Mouse (Mus musculus) neural tube, embryonic 12.5 days (tissue): ENCODE measurements around the gene Zfp955a. TPM values are rescaled to one million over a fixed set of nuclear protein-coding genes. Genes with fewer than 3 reads are reported as not detected.
A peak's percentile ranks its signal among the peaks of the same experiment; 100 is the strongest.
"Not testable (repeated sequence)": the region's sequence is repeated elsewhere in the genome, so short reads cannot be mapped to it uniquely, and the experiment has no call there.

ENCODE experiments used
- ATAC-seq: fragments of 200-750 bp; cut with Nextera tagmentation; 2 replicates; pipeline ENCODE4 v1.8.0; 2017; ENCODE audit warnings: low read depth, mild to moderate bottlenecking, moderate TSS enrichment, moderate library complexity; ENCODE audit not compliant: low FRiP score
- H3K27ac ChIP-seq: fragments of 300-500 bp; sonication (generic); 2 replicates; pipeline ENCODE4 v1.5.1; 2016
- H3K27me3 ChIP-seq: fragments of 300-500 bp; sonication (generic); replicated peaks from 2 replicates; pipeline ENCODE4 v1.6.1; 2016; ENCODE audit warnings: mild to moderate bottlenecking
- H3K36me3 ChIP-seq: fragments of 300-500 bp; sonication (generic); 2 replicates; pipeline ENCODE4 v1.6.1; 2016; ENCODE audit warnings: mild to moderate bottlenecking
- H3K4me1 ChIP-seq: fragments of 300-500 bp; sonication (generic); 2 replicates; pipeline ENCODE4 v1.6.1; 2016
- H3K4me2 ChIP-seq: fragments of 300-500 bp; sonication (generic); replicated peaks from 2 replicates; pipeline ENCODE4 v1.6.1; 2016; ENCODE audit warnings: mild to moderate bottlenecking
- H3K4me3 ChIP-seq: fragments of 300-500 bp; sonication (generic); 2 replicates; pipeline ENCODE4 v1.5.1; 2016
- H3K9ac ChIP-seq: fragments of 300-500 bp; sonication (generic); 2 replicates; pipeline ENCODE4 v1.6.1; 2016; ENCODE audit warnings: mild to moderate bottlenecking
- H3K9me3 ChIP-seq: fragments of 300-500 bp; sonication (generic); 2 replicates; pipeline ENCODE4 v1.6.1; 2016; ENCODE audit warnings: mild to moderate bottlenecking
- WGBS: fragments of 180-500 bp; shearing (Covaris S2); methylation state at CpG from one replicate; pipeline ENCODE4 v1.1.7; 2016; 5-methylcytosine and 5-hydroxymethylcytosine counted together
- polyA plus RNA-seq: library from polyadenylated mRNA; unstranded; fragments of >200 nt; fragmentation: Nextera tagmentation; extraction: Ambion mirVana; gene quantifications from 2 replicates; pipeline ENCODE4 v1.2.1, GENCODE M21; 2016

The Zfp955a gene
- polyA plus RNA-seq = 17.7 and 21.3 TPM in 2 replicates

DNA sequence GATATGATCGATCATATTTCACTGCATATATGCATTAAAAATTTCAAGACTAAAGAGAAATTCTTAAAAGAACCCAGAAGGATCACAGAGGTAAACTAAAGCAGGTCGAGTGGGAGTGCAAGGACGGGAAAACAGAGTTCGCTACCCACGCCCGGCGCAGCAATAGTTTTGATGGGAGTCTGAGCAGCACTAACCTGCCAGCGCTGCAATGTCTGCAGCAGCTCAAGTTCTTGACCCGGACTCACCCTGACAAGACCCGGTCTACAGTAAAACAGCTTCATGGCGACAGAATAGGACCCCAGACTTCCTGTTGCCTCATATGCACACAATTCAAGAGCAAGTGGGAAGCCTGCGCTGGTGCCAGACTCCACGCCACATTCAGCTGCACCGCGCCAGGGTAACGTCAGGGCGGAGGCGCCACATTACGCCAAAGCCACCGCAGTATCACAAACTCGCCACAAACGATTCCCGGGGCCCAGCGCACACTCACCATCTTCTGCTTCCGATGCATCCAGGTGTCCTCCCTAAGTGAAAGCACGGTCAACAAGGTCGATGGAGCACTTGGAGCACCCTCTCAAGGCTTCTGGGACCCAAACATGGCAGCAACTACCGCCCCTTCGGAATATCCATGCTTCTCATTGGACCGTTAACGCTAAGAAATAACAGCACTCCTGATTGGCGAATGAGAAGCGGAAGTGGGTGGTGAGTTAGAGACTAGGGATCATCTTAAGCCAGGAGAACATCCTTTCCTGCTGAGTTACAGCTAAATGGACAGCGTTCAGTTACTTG lies at the start of gene Zfp955a:
Gene Zfp955a (minus strand): TSS at position 616 of the 789 bp plus-strand sequence.
- H3K27ac ChIP-seq, H3K9ac ChIP-seq, H3K27me3 ChIP-seq, H3K36me3 ChIP-seq, H3K4me1 ChIP-seq, H3K4me3 ChIP-seq, H3K9me3 ChIP-seq: not testable (repeated sequence)
- WGBS = 25% methylated on average over 1 of the region's 34 CpGs
- peak within 1 kb of the TSS; percentile 32; the same call in 1 of the 2 replicates for H3K4me2 ChIP-seq
- ATAC-seq = peak; percentile 99

DNA sequence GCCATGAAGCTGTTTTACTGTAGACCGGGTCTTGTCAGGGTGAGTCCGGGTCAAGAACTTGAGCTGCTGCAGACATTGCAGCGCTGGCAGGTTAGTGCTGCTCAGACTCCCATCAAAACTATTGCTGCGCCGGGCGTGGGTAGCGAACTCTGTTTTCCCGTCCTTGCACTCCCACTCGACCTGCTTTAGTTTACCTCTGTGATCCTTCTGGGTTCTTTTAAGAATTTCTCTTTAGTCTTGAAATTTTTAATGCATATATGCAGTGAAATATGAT lies 34.9 kb upstream of the Zfp955a start:
- H3K4me2 ChIP-seq, H3K27ac ChIP-seq, H3K27me3 ChIP-seq, H3K4me3 ChIP-seq, H3K9ac ChIP-seq, H3K36me3 ChIP-seq, H3K9me3 ChIP-seq, H3K4me1 ChIP-seq: not testable (repeated sequence)
- ATAC-seq = peak; percentile 55; the same call in 1 of the 2 replicates
- no CpG with 5 or more reads among the region's 9 CpGs for WGBS

- H3K36me3 ChIP-seq, H3K9me3 ChIP-seq, H3K27me3 ChIP-seq, H3K4me3 ChIP-seq, H3K4me1 ChIP-seq, H3K27ac ChIP-seq, H3K9ac ChIP-seq: not testable (repeated sequence)
- peak; percentile 100 for ATAC-seq
- 0 out of 2 replicates have a peak within 1 kb of the TSS, but pooled peaks have one; percentile 25 for H3K4me2 ChIP-seq
- WGBS = no CpG with 5 or more reads among the region's 25 CpGs
These were observed 34.3 kb upstream of the Zfp955a start, which contains the start of gene Zfp955b for GRCm38 (mm10) chr17:33289039-33289875. Gene Zfp955b, plus strand, starts transcription at chr17:33289544.

DNA sequence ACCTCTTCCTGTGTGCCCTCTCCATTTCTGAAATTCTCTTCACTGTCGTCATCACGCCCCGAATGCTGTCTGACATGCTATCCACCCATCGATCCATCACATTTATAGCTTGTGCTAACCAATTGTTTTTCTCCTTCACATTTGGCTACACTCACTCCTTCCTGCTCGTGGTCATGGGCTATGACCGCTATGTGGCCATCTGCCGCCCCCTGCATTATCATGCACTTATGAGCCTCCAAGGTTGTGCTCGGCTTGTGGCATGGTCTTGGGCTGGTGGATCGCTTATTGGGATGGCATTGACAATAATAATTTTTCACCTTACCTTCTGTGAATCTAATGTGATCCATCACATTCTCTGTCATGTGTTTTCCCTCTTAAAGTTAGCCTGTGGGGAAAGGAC lies 14.0 kb upstream of the Zfp955a start:
- WGBS = 86% methylated on average over 9 of the region's 9 CpGs
- Histone ChIP-seq H3K27ac (no peak overlapping the region), H3K9ac (no peak overlapping the region), H3K9me3 (peaks cover 6% of the 10 kb centered on the region; the same call in 1 of the 2 replicates), H3K36me3 (no peaks in the 10 kb centered on the region), H3K4me1 (no peaks in the 10 kb centered on the region), H3K4me2 (no peak overlapping the region), H3K4me3 (no peak overlapping the region), H3K27me3 (no peaks in the 10 kb centered on the region)
- ATAC-seq = no peak

- Histone ChIP-seq H3K27ac (no peak within 1 kb of the TSS), H3K4me1 (no peaks in the 10 kb centered on the region), H3K27me3 (no peaks in the 10 kb centered on the region), H3K4me3 (no peak within 1 kb of the TSS), H3K9me3 (no peaks in the 10 kb centered on the region), H3K36me3 (no peaks in the 10 kb centered on the region), H3K4me2 (no peak within 1 kb of the TSS), H3K9ac (no peak within 1 kb of the TSS)
- WGBS = 81% methylated on average over 1 of the region's 1 CpGs
- ATAC-seq = no peak
These were observed 9.4 kb upstream of the Zfp955a start, which contains the start of gene Olfr63 for GRCm38 (mm10) chr17:33264376-33264775. Gene Olfr63, plus strand, starts transcription at chr17:33264676.

DNA sequence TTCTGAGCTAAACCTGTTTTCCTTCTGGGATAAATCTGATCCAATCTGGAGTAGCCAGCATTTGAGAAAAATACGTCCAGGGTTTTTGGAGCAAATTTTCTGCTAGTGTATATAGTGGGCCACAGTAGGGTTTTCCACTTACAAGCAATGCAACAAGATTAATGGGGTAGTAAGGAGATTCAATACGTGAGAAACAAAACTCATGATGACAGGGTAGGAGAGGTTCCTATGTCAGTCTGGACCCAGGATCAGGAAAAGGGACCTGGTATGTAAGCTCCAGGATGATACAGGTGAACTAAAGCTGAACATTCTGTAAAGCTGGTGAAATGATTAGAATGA lies 343 bp upstream of the Zfp955a start:
- H3K27ac ChIP-seq, H3K4me2 ChIP-seq, H3K36me3 ChIP-seq, H3K4me3 ChIP-seq, H3K9me3 ChIP-seq, H3K4me1 ChIP-seq, H3K9ac ChIP-seq, H3K27me3 ChIP-seq: not testable (repeated sequence)
- peak; percentile 30; the same call in 1 of the 2 replicates for ATAC-seq
- no CpG with 5 or more reads among the region's 2 CpGs for WGBS

DNA sequence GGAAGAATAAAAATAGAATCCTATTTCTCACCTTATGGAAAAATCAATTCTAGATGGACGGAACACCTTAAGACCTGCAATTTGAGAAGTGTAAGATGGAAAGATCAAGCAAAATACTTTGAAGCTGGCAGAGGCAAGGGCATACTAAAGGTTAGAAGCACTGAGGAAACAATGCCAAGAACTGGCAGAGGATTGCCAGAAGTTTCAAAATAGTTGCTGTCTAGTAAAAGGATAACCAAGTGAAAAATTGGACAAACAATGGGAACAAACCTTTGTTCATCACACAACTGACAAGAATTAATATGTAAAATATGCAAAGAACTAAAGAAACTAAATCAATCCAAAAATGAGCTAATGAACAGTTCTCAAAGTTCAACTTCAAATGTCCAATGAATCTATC lies 18.3 kb downstream of the Zfp955a start:
- not testable (repeated sequence) for H3K4me1 ChIP-seq, H3K9ac ChIP-seq, H3K27ac ChIP-seq, H3K4me3 ChIP-seq, H3K27me3 ChIP-seq, ATAC-seq, H3K4me2 ChIP-seq
- Histone ChIP-seq H3K9me3 (peaks cover 13% of the 10 kb centered on the region), H3K36me3 (peaks cover 14% of the 10 kb centered on the region)
- WGBS = 87% methylated on average over 1 of the region's 1 CpGs

DNA sequence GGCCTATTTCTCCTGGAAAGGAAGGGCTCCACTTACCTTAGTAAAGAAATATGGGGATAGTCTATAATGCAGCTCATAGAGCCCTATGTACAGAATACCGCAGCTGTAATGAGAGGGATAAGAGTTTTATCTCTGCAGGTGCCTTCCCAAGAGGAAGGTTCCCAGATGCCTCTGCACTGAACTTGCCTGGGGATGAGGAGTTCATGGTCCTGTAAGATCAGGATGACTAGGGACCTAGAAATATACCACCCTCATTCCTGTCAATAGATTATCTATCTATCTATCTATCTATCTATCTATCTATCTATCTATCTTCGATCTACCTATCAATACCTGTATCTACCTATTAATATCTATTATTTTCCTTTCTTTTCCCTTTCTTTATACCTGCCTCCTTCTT lies 33.4 kb downstream of the Zfp955a start, which contains the start of gene Olfr1564:
Gene Olfr1564 (minus strand): TSS at position 101 of the 400 bp plus-strand sequence.
- Histone ChIP-seq H3K4me3 (no peak within 1 kb of the TSS), H3K4me2 (no peak within 1 kb of the TSS), H3K36me3 (no peaks in the 10 kb centered on the region), H3K27ac (no peak within 1 kb of the TSS), H3K9me3 (peaks cover 14% of the 10 kb centered on the region), H3K9ac (no peak within 1 kb of the TSS), H3K27me3 (no peaks in the 10 kb centered on the region), H3K4me1 (no peaks in the 10 kb centered on the region)
- WGBS = 83% methylated on average over 2 of the region's 2 CpGs
- no peak for ATAC-seq

DNA sequence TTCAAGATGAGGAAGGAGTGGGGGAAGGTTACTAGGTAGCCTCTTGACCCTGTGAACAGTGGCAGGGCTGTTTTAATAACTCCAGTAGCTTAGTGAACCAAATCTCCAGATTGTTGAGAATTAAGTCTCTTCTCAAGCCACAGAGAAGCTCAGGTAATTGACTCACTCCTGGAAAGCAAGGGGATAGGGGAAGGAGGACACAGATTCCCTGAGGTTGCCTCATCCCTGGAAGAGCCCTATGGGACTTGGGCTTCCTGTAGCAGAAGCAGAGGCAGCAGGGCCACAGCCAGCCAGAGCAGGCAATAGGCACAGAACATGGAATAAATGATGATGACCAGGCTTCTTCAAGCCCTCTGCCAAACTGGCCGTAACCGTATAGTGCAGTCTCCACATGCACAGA lies 63.9 kb downstream of the Zfp955a start, which contains the start of gene Olfr239:
Gene Olfr239 (plus strand): TSS at position 301 of the 400 bp plus-strand sequence.
- H3K9me3 ChIP-seq, H3K36me3 ChIP-seq, H3K4me3 ChIP-seq, ATAC-seq, H3K9ac ChIP-seq, H3K4me2 ChIP-seq, H3K4me1 ChIP-seq, H3K27ac ChIP-seq, H3K27me3 ChIP-seq: not testable (repeated sequence)
- WGBS = no CpG with 5 or more reads among the region's 2 CpGs

Other genes starting within 250 kb of the Zfp955a start
- 21.6 and 22.8 TPM in 2 replicates for gene Zfp763, start 221.7 kb downstream of the Zfp955a start, polyA plus RNA-seq
- not detected in 2 replicates for gene 4921501E09Rik, start 187.1 kb downstream of the Zfp955a start, polyA plus RNA-seq
- gene Zfp563, start 165.8 kb downstream of the Zfp955a start, polyA plus RNA-seq = 13.5 and 16.5 TPM in 2 replicates
- 0.19 TPM in 1 of 2 replicates, not detected in the other for gene Morc2b, start 115.5 kb downstream of the Zfp955a start, polyA plus RNA-seq
- not detected in 2 replicates for gene Olfr55, start 86.7 kb downstream of the Zfp955a start, polyA plus RNA-seq
- not detected in 2 replicates for gene Olfr239, start 63.8 kb downstream of the Zfp955a start, polyA plus RNA-seq
- not detected in 2 replicates for gene Olfr1564, start 33.5 kb downstream of the Zfp955a start, polyA plus RNA-seq
- gene Olfr63, start 9.5 kb upstream of the Zfp955a start, polyA plus RNA-seq = 0.03 and 0.05 TPM in 2 replicates
- 12.7 and 14.7 TPM in 2 replicates for gene Zfp955b, start 34.4 kb upstream of the Zfp955a start, polyA plus RNA-seq
- 12.4 and 12.8 TPM in 2 replicates for gene Zfp81, start 103.7 kb upstream of the Zfp955a start, polyA plus RNA-seq
- gene Zfp101, start 139.5 kb upstream of the Zfp955a start, polyA plus RNA-seq = 18.8 and 19.6 TPM in 2 replicates
- not detected in 2 replicates for gene Actl9, start 177.8 kb upstream of the Zfp955a start, polyA plus RNA-seq